ENCODE assay signal across 18 mouse cellular contexts in genomic region chr6:5075680-5076079, GRCm38 (mm10).
DNase-seq lines count a peak whose midpoint lies in the region; ATAC-seq and TF ChIP-seq lines count a peak whose summit lies in the region.
"Had no signal": no experiment of that assay in that cellular context is flagged by ENCODE, and none has a peak within 500 bp of the region (broad histone marks: within the 10 kb centered on the region; RNA-seq: fewer than 3 reads in every experiment).

No protein-coding gene starts in this region.

- intact Hi-C loops in heart, adult 2 months (cut with DNase I) = no loop called here

- no peaks in the 10 kb centered on the region for H3K36me3 ChIP-seq in heart, adult 2 months (ENCODE audit: control insufficient read depth, insufficient read depth, low read length)
- H3K36me3 ChIP-seq in midbrain, embryonic 11.5 days (ENCODE audit: control insufficient read depth, insufficient read depth, low read length) = no peaks in the 10 kb centered on the region
- H3K36me3 ChIP-seq in midbrain, embryonic 13.5 days = peaks cover 7% of the 10 kb centered on the region
- no peaks in the 10 kb centered on the region for H3K36me3 ChIP-seq in forebrain, embryonic 15.5 days
- H3K36me3 ChIP-seq: embryonic facial prominence, embryonic 12.5 days had no signal

- no peak overlapping the region for H3K27ac ChIP-seq in heart, adult 2 months
- H3K27ac ChIP-seq in midbrain, embryonic 11.5 days (ENCODE audit: low read depth, low read length) = no peak overlapping the region
- no peak overlapping the region for H3K27ac ChIP-seq in midbrain, embryonic 13.5 days
- H3K27ac ChIP-seq in forebrain, embryonic 15.5 days (replicated peaks) = no peak overlapping the region
- H3K27ac ChIP-seq: embryonic facial prominence, embryonic 10.5 days; embryonic facial prominence, embryonic 12.5 days; forebrain, embryonic 13.5 days had no signal

- peaks cover 2% of the 10 kb centered on the region for H3K4me1 ChIP-seq in heart, adult 2 months (ENCODE audit: control insufficient read depth, insufficient read depth, low read length)
- H3K4me1 ChIP-seq in midbrain, embryonic 11.5 days (ENCODE audit: control insufficient read depth, insufficient read depth, low read length) = peaks cover 7% of the 10 kb centered on the region
- H3K4me1 ChIP-seq in midbrain, embryonic 13.5 days (replicated peaks) = peaks cover 8% of the 10 kb centered on the region
- H3K4me1 ChIP-seq in forebrain, embryonic 15.5 days = no peaks in the 10 kb centered on the region

- H3K4me2 ChIP-seq in midbrain, embryonic 11.5 days = no peak overlapping the region
- no peak overlapping the region for H3K4me2 ChIP-seq in midbrain, embryonic 13.5 days (replicated peaks)
- H3K4me2 ChIP-seq in forebrain, embryonic 15.5 days (replicated peaks) = no peak overlapping the region
- H3K4me2 ChIP-seq: embryonic facial prominence, embryonic 12.5 days; forebrain, embryonic 13.5 days had no signal

- no peaks in the 10 kb centered on the region for H3K9me3 ChIP-seq in midbrain, embryonic 11.5 days (ENCODE audit: control insufficient read depth, low read length)
- H3K9me3 ChIP-seq in midbrain, embryonic 13.5 days = no peaks in the 10 kb centered on the region
- H3K9me3 ChIP-seq in forebrain, embryonic 15.5 days = no peaks in the 10 kb centered on the region
- H3K9me3 ChIP-seq: embryonic facial prominence, embryonic 10.5 days; embryonic facial prominence, embryonic 12.5 days had no signal

- ATAC-seq in midbrain, embryonic 11.5 days (ENCODE audit: low FRiP score) = no peak
- no peak for ATAC-seq in midbrain, embryonic 13.5 days
- no peak for ATAC-seq in forebrain, embryonic 15.5 days (replicated peaks)
- ATAC-seq: forebrain, embryonic 13.5 days; forebrain, embryonic 16.5 days had no signal

- H3K27me3 ChIP-seq in heart, adult 2 months (ENCODE audit: control insufficient read depth, insufficient read depth, low read length) = no peaks in the 10 kb centered on the region; the same call in 1 of the 2 replicates
- H3K27me3 ChIP-seq in midbrain, embryonic 11.5 days (ENCODE audit: control insufficient read depth, insufficient read depth, low read length) = no peaks in the 10 kb centered on the region
- no peaks in the 10 kb centered on the region for H3K27me3 ChIP-seq in midbrain, embryonic 13.5 days
- H3K27me3 ChIP-seq in forebrain, embryonic 15.5 days = no peaks in the 10 kb centered on the region
- H3K27me3 ChIP-seq: embryonic facial prominence, embryonic 12.5 days; forebrain, embryonic 13.5 days had no signal

- TF ChIP-seq EP300 in heart, adult 2 months (IDR thresholded peaks at IDR 0.05; ENCODE audit: insufficient read depth, low read depth, low read length) = no peak

- peak; percentile 61 for DNase-seq in heart, adult 11 months
- no peak for DNase-seq in heart, adult 2 months
- peak; percentile 53 for DNase-seq in midbrain, embryonic 11.5 days (ENCODE audit: low spot score, missing footprints)
- peak; percentile 28 for DNase-seq in brain, adult 2 months (ENCODE audit: low read depth, low spot score)
- DNase-seq: adrenal gland, adult 2 months; adrenal gland, postnatal 10 days; adrenal gland, postnatal 25 days; cerebellum, adult 11-12 months; cerebellum, adult 2 months; cerebellum, adult 9-10 months; cerebellum, postnatal 10 days; cerebellum, postnatal 25 days had no signal

- no peak overlapping the region for H3K9ac ChIP-seq in heart, adult 2 months (ENCODE audit: low read depth, low read length)
- H3K9ac ChIP-seq in midbrain, embryonic 11.5 days (ENCODE audit: low read length) = no peak overlapping the region
- no peak overlapping the region for H3K9ac ChIP-seq in midbrain, embryonic 13.5 days (replicated peaks)
- no peak overlapping the region for H3K9ac ChIP-seq in forebrain, embryonic 15.5 days (replicated peaks)
- H3K9ac ChIP-seq: embryonic facial prominence, embryonic 12.5 days; forebrain, embryonic 13.5 days had no signal

- H3K4me3 ChIP-seq in heart, adult 2 months = no peak overlapping the region
- no peak overlapping the region for H3K4me3 ChIP-seq in midbrain, embryonic 11.5 days (ENCODE audit: low read depth, low read length)
- no peak overlapping the region for H3K4me3 ChIP-seq in midbrain, embryonic 13.5 days (replicated peaks)
- H3K4me3 ChIP-seq in forebrain, embryonic 15.5 days = no peak overlapping the region
- H3K4me3 ChIP-seq: embryonic facial prominence, embryonic 10.5 days; embryonic facial prominence, embryonic 12.5 days; forebrain, embryonic 13.5 days had no signal

- no peak for TF ChIP-seq POLR2A in heart, adult 2 months (IDR thresholded peaks at IDR 0.05; ENCODE audit: insufficient read depth, low read depth, low read length)

- 89% methylated on average over 7 of the region's 7 CpGs for WGBS in heart, adult 2 months
- 92% methylated on average over 7 of the region's 7 CpGs for WGBS in midbrain, embryonic 11.5 days
- 92% methylated on average over 7 of the region's 7 CpGs for WGBS in midbrain, embryonic 13.5 days
- WGBS in forebrain, embryonic 15.5 days = 95% methylated on average over 7 of the region's 7 CpGs

- no peaks in the 10 kb centered on the region for H3K79me2 ChIP-seq in heart, adult 2 months (replicated peaks; ENCODE audit: control insufficient read depth, insufficient read depth, low read length)

- no peak for TF ChIP-seq CTCF in heart, adult 2 months (IDR thresholded peaks at IDR 0.05)

Comparison
In these comparisons a context has a peak if more than half of its experiments do, and no peak if none do; other contexts are left out.
1. DNase-seq: peak in heart, adult 11 months (single experiment), midbrain, embryonic 11.5 days (single experiment) and brain, adult 2 months (single experiment); none in heart, adult 2 months (0 of 2).